Mouse (Mus musculus) embryonic fibroblast, embryonic 13.5 days (primary cell): ENCODE data around the gene Tspan14. TPM values are rescaled to one million over a fixed set of nuclear protein-coding genes. Genes with fewer than 3 reads are reported as not detected.

Source experiments
- H3K27ac ChIP-seq: 2 replicates; pipeline ENCODE4 v1.5.1; 2012; ENCODE audit warnings: low read length, control low read depth, inconsistent platforms; ENCODE audit not compliant: insufficient read depth
- H3K4me1 ChIP-seq: 2 replicates; pipeline ENCODE4 v1.6.1; 2011; ENCODE audit warnings: low read length; ENCODE audit not compliant: control insufficient read depth, insufficient read depth
- H3K4me3 ChIP-seq: 2 replicates; pipeline ENCODE4 v1.5.1; 2011; ENCODE audit warnings: mild to moderate bottlenecking, control low read depth, low read length; ENCODE audit not compliant: insufficient read depth
- CTCF ChIP-seq: IDR thresholded peaks from 2 replicates; pipeline ENCODE4 v1.5.1; 2011; ENCODE audit warnings: mild to moderate bottlenecking, control low read depth, low read length, moderate library complexity, borderline replicate concordance; ENCODE audit not compliant: insufficient read depth
- POLR2A ChIP-seq: IDR thresholded peaks from 2 replicates; pipeline ENCODE4 v1.6.1; 2011; ENCODE audit warnings: low read depth, mild to moderate bottlenecking, control low read depth, low read length, moderate library complexity
- polyA plus RNA-seq: library from polyadenylated mRNA; stranded (reverse); fragments of >200 nt; gene quantifications from 2 replicates; pipeline ENCODE4 v1.2.4, GENCODE M21; 2011; ENCODE audit warnings: low read depth; ENCODE audit not compliant: missing spikeins, insufficient read length

The Tspan14 gene
- polyA plus RNA-seq, 1 experiment: 22.0 TPM

DNA sequence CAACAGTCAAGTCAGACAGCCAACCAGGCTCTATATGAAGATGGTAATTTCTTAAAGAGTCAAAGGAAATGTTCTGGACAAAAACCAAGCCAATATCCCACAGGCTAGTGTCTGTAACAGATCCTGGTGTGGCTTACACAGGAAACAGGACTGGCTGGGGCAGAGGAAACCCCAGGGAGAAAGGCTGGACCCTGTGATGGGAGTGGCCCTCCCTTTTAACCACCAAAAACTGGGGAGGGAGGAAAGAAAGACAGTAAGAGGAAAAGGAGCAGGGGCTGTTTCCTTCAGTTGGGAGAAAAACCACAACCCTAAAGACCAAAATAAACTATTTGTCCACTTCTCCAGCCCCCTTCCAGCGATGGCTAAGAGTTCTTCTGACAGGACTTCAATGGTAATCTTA lies 11.5 kb downstream of the Tspan14 start:
- H3K27ac ChIP-seq: peak overlapping the region; percentile 58; the same call in 1 of the 2 replicates
- H3K4me3 ChIP-seq: no peak overlapping the region
- peaks cover 29% of the 10 kb centered on the region for H3K4me1 ChIP-seq
- TF ChIP-seq CTCF (no peak), POLR2A (no peak)

DNA sequence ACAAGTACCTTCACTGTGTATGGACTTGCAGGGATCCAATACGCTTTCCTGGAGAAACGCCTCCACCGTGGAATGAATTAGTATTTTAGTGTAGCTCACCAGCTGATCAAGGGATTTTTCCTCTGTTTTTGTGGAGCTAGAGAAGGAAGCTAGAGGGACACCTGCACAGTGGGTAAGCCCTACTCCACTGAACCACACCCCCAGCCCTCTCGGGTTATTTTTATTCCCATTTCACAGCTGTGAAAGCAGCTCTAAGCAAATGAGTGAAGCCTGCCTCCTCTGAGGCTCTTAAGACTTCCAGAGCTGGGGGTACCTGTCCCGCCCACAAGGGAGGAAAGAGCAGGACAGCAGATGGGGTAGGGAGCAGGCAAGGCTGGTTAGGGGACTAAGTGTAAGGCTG lies 13.2 kb downstream of the Tspan14 start:
- Histone ChIP-seq H3K4me3 (no peak overlapping the region), H3K27ac (no peak overlapping the region), H3K4me1 (peaks cover 35% of the 10 kb centered on the region)
- TF ChIP-seq CTCF (no peak), POLR2A (no peak)

DNA sequence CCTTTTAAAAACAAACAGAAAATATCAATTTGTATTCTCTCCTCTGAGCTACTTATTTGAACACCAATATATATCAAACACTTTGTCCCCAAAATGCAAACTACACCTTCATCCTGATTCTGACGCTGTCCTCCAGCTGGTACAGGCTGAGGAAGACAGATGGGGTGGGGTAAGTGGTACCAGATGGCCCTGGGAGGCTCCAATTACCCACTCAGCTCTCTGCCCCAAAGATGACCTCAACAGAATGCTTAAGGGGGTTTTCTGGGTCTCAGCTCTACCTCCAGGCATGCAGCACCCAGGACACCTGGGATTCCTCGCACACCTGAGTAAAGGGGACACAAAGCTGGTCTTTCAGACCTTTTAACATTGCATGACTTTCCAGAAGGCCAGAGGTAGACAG lies 13.9 kb downstream of the Tspan14 start:
- no peak for TF ChIP-seq CTCF
- TF ChIP-seq POLR2A: no peak
- H3K27ac ChIP-seq: no peak overlapping the region
- H3K4me1 ChIP-seq: peaks cover 32% of the 10 kb centered on the region
- no peak overlapping the region for H3K4me3 ChIP-seq

DNA sequence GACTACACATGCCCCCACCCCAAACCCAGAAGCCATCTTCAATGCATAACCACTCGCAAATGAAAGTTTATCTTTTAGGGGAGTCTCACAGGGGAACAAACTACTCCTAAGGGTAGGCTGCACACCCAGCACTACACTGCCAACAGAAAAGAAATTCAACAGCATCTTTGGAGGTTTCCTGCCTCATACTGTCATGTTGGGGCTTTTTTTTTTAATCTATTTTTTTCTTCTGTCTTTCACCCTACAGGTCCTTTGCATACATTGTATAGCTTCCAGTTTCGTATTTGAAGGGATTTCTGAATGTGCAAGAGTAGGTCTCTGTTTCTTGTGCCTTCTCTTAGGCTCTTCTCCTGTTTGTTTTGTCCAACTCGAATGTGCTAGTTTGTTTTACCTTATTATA lies 14.3 kb downstream of the Tspan14 start:
- Histone ChIP-seq H3K27ac (no peak overlapping the region), H3K4me1 (peaks cover 32% of the 10 kb centered on the region), H3K4me3 (no peak overlapping the region)
- no peak for TF ChIP-seq CTCF
- no peak for TF ChIP-seq POLR2A

DNA sequence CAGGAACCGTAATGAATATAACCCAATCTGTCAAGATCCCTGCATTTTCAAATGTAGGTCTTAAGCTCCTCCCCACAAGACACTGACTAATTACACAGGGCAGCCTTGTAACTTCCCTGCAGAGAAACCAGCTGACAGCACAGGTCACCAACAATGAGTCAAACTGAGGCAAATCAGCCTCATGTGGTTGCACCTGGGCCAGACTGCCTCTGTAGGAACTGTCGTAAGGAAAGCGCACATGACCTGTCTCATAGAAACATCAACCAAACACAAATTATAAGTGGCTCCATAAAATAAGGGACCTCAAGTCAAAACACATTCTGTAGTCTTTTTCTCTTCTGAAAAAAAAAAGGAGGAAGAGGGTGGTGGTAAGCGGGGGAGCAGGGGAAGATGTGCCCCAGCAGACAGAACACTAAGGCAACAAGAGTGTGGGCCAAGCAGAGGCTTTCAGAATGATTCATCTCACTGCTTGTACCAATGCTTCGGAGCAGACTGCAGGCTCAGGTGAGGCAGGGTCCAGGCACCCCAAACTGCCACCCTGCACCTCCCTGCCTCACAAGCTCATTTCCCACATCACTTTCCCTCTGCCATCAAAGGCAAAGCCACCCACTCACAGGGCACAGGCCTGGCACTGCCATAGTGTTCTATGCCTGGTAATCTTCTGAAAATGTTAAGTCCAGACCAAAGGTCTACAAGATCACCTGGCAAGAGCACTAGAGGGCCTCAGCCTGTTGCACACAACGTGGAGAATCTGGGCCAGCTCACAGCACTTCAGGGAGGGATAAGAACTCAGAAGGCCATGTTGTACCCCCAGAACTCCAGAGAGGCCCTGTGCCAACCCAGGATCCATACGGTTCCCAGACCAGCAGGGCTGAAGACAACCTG lies 16.6 kb downstream of the Tspan14 start:
- Histone ChIP-seq H3K27ac (no peak overlapping the region), H3K4me1 (peaks cover 15% of the 10 kb centered on the region), H3K4me3 (no peak overlapping the region)
- TF ChIP-seq CTCF (no peak), POLR2A (no peak)

DNA sequence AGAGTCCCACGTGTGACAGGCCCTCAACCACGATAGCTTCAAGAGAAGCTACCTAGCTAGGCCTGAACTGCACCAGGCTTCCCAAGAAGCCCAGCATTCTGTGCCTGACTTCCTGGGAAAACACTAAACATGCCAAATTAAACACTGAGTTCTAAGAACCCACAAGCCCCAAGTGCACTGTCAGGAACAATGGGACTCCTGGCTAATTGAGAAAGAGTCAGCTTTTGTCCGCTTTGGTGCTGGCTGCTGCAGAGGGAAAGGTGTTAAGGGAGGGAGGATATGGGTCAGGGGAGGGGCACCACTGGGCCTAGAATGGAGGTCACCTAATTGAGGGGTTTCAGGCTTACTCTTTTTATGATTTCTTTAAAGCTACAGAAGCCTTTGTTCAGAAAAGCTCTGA lies 17.6 kb downstream of the Tspan14 start:
- peaks cover 13% of the 10 kb centered on the region for H3K4me1 ChIP-seq
- no peak for TF ChIP-seq CTCF
- TF ChIP-seq POLR2A: no peak

DNA sequence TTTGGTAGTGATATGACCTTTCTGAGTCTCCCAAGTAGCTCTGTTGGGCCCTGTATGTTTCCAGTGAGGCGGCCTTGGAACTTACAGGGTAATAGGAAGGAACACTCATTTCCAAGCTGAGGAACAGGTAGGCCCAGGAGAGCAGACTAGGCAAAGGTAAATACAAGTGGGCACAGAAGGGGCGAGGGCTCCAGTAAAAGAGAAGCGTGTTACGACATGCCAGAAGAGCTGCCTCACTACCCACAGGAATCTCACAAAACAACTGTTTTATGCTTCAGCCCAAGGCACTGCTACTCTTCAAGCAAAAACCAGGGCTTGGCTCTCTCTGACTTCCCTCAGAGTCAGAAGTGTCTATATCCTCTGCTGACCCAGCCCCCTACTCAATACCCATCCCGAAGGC lies 18.1 kb downstream of the Tspan14 start:
- TF ChIP-seq POLR2A (no peak), CTCF (no peak)
- Histone ChIP-seq H3K27ac (peak overlapping the region; percentile 10; the same call in 1 of the 2 replicates), H3K4me3 (no peak overlapping the region), H3K4me1 (peaks cover 13% of the 10 kb centered on the region)

More for the DNA sequence above, 17.6 kb downstream of the Tspan14 start:
- H3K4me3 ChIP-seq: no peak overlapping the region
- peak overlapping the region; percentile 10 for H3K27ac ChIP-seq

DNA sequence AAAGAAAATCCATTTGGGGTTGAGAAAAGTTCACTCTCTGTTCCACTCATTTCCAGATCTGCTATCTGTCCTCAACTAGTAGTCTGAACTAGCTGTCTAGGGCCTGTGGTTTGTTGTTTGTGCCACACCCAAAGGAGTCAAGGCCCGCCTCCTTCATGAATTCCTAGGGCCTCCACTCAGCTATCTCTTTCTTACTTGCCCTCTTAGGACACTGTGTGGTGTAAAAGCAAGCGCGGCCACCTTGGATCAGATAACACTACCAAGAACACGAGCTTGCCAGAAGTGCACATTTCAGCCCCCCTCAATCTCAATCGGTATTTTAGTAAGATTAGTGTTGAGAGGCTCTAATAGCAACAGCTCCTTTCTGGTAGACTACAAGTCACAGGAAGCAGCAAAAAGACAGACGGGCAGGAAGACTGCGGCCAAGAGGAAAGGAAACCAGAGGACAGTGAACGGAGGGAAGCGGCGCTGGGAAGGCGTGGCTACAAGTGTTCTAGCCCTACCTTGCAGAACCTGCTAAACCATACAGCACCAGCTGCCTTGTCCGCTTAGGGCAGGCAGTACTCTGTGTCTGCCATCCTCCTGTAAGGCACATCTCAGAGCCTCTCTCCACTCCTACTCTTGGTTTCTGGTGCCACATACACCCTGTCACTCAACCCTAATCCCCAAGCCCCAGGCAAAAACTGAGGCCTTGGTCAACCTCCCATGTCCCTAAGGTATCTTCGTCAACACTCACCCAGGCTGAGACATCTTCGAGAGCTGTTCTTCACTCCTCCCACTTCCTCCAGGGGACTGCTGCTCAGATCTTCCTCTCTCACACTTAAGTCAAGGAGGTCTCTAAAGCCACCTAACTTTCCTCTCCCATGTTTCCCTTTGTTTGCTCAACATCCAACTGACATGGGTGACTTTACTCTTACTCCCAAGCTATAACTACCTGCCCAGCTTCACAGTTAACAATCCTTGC lies 18.9 kb downstream of the Tspan14 start:
- H3K4me1 ChIP-seq: peaks cover 13% of the 10 kb centered on the region
- TF ChIP-seq CTCF: no peak
- TF ChIP-seq POLR2A: no peak
- no peak overlapping the region for H3K4me3 ChIP-seq
- no peak overlapping the region for H3K27ac ChIP-seq

DNA sequence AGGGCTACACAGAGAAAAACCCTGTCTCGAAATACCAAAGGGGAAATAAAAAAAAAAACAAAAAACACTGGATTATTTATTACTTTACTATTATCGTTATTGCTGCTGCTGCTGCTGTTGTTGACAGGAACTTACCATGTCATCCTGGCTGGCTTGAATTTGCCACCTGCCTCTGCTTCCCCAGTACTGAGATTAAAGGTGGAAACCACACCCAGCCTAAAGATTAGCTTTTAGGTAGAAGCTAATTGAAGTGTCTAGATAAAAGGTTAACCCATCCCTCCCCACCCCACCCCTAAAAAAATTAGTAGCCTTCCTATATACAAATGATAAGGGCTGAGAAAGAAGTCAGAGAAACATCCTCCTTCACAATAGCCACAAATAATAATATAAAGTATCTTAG lies 22.8 kb downstream of the Tspan14 start:
- Histone ChIP-seq H3K4me1 (peaks cover 1% of the 10 kb centered on the region; the same call in 1 of the 2 replicates), H3K27ac (no peak overlapping the region), H3K4me3 (no peak overlapping the region)
- TF ChIP-seq CTCF (no peak), POLR2A (no peak)
